Mouse (Mus musculus): ENCODE results near the gene Polr2i.
"Not testable (repeated sequence)": the region's sequence is repeated elsewhere in the genome, so short reads cannot be mapped to it uniquely, and the experiment has no call there.

GRCm38 (mm10) chr7:30237374-30237773 is 5.6 kb downstream of the Polr2i start:
- not testable (repeated sequence) for TF ChIP-seq CTCF, EP300 (IDR thresholded peaks at IDR 0.05)

All from lung, postnatal 0 days (tissue).